In genomic region chr1:83187154-83187553, GRCm38 (mm10) we compare ENCODE assay signal across 10 mouse cellular contexts. TPM values are rescaled to one million over a fixed set of nuclear protein-coding genes. Genes with fewer than 3 reads are reported as not detected.
DNase-seq lines count a peak whose midpoint lies in the region; ATAC-seq and TF ChIP-seq lines count a peak whose summit lies in the region.
"Had no signal": no experiment of that assay in that cellular context is flagged by ENCODE, and none has a peak within 500 bp of the region (broad histone marks: within the 10 kb centered on the region; RNA-seq: fewer than 3 reads in every experiment).

No protein-coding gene starts in this region.

- H3K9ac ChIP-seq in heart, postnatal 0 days (replicated peaks; ENCODE audit: low read depth, low read length), result no peak overlapping the region
- H3K9ac ChIP-seq: limb, embryonic 13.5 days had no signal

- H3K4me1 ChIP-seq in heart, postnatal 0 days (ENCODE audit: control insufficient read depth, insufficient read depth), result no peaks in the 10 kb centered on the region
- H3K4me1 ChIP-seq: limb, embryonic 13.5 days had no signal

- no peak for TF ChIP-seq EP300 in heart, postnatal 0 days (IDR thresholded peaks at IDR 0.05; ENCODE audit: low read depth)

- H3K4me3 ChIP-seq in heart, postnatal 0 days (ENCODE audit: low read depth, low read length), result no peak overlapping the region
- H3K4me3 ChIP-seq: limb, embryonic 13.5 days had no signal

- no peaks in the 10 kb centered on the region for H3K36me3 ChIP-seq in heart, postnatal 0 days (replicated peaks; ENCODE audit: control insufficient read depth, insufficient read depth, low read length)
- H3K36me3 ChIP-seq: limb, embryonic 13.5 days had no signal

- H3K27me3 ChIP-seq in heart, postnatal 0 days (ENCODE audit: control insufficient read depth, insufficient read depth, low read length), result no peaks in the 10 kb centered on the region
- H3K27me3 ChIP-seq: limb, embryonic 13.5 days had no signal

- peak; percentile 15 for DNase-seq in heart, postnatal 0 days (ENCODE audit: low spot score)
- no peak for DNase-seq in heart, postnatal 25 days (ENCODE audit: low spot score)
- DNase-seq in A20 (ENCODE audit: low read depth, low spot score) (peak; percentile 29), WW6 (ENCODE audit: low read depth, low spot score) (peak; percentile 18)
- DNase-seq in fibroblast of lung, adult 2 months (ENCODE audit: low read depth), result peak; percentile 38
- DNase-seq in large intestine, adult 2 months (ENCODE audit: low read depth, low spot score), result peak; percentile 16

- H3K9me3 ChIP-seq in heart, postnatal 0 days (replicated peaks; ENCODE audit: control insufficient read depth, low read length), result no peaks in the 10 kb centered on the region
- H3K9me3 ChIP-seq: limb, embryonic 13.5 days had no signal

- intact Hi-C loops in heart, postnatal 25 days (cut with DNase I), result loop anchor here (2.0 to 5.0 kb wide), 2 partner anchors 122 to 400 kb away; no protein-coding TSS in a partner anchor

- no peak overlapping the region for H3K27ac ChIP-seq in heart, postnatal 0 days (ENCODE audit: low read depth)
- H3K27ac ChIP-seq: limb, embryonic 13.5 days had no signal

- peak; percentile 78 for TF ChIP-seq CTCF in heart, postnatal 0 days (IDR thresholded peaks at IDR 0.05; ENCODE audit: low read depth)

- H3K4me2 ChIP-seq in heart, postnatal 0 days (ENCODE audit: low read depth, low read length), result no peak overlapping the region
- H3K4me2 ChIP-seq: limb, embryonic 13.5 days had no signal

- WGBS in heart, postnatal 0 days, result 45% methylated on average over 2 of the region's 2 CpGs
- 35% methylated on average over 2 of the region's 2 CpGs for WGBS in large intestine, adult 2 months

- 0 out of 2 replicates have a peak, but pooled peaks have one; percentile 20 for ATAC-seq in heart, postnatal 0 days (ENCODE audit: insufficient read depth, low read depth)
- ATAC-seq in megakaryocyte progenitor cell, adult 5-6 weeks (replicated peaks; ENCODE audit: poor library complexity), result peak; percentile 72
- ATAC-seq in megakaryocyte-erythroid progenitor cell, adult 5-6 weeks (replicated peaks; ENCODE audit: low FRiP score, low TSS enrichment, poor library complexity, severe bottlenecking), result no peak

RNA-seq across cellular contexts. Expression of gene Daw1, which starts 27.6 kb away (rescaled TPM):
- total RNA-seq in heart, postnatal 0 days (2014; rRNA removed; ENCODE audit: low replicate concordance), result not detected in 2 replicates
- polyA plus RNA-seq in heart, postnatal 0 days (2015; fragmentation: Nextera tagmentation; extraction: Ambion mirVana), result 0.16 TPM in 1 of 2 replicates, not detected in the other
- not detected for total RNA-seq in heart, postnatal 25 days (2021)
- polyA plus RNA-seq in large intestine, adult 2 months (2012; rRNA removed), result not detected in 2 replicates
- not detected in 2 replicates for total RNA-seq in megakaryocyte progenitor cell, adult 5-6 weeks (2015)
- total RNA-seq in megakaryocyte progenitor cell, adult 5-6 weeks (2017), result not detected in 2 replicates
- not detected in 2 replicates for total RNA-seq in megakaryocyte-erythroid progenitor cell, adult 5-6 weeks (2014; fragmentation: Nextera tagmentation)
- not detected in 2 replicates for total RNA-seq in megakaryocyte-erythroid progenitor cell, adult 5-6 weeks (2017)
- polyA plus RNA-seq: stomach, embryonic 14.5 days had no signal
